Mouse (Mus musculus) heart, embryonic 16.5 days (tissue): Measurements from ENCODE around the gene Inpp5d. TPM values are rescaled to one million over a fixed set of nuclear protein-coding genes. Genes with fewer than 3 reads are reported as not detected.

Source experiments
- ATAC-seq: fragments of 200-750 bp; cut with Nextera tagmentation; replicated peaks from 2 replicates; pipeline ENCODE4 v1.8.0; 2017; ENCODE audit warnings: moderate number of reproducible peaks; ENCODE audit not compliant: insufficient read depth, low FRiP score; ENCODE audit errors: extremely low read depth
- H3K27ac ChIP-seq: fragments of 300-500 bp; sonication (generic); 2 replicates; pipeline ENCODE4 v1.5.1; 2014; ENCODE audit warnings: mild to moderate bottlenecking, low read length, control low read depth, moderate library complexity
- H3K27me3 ChIP-seq: fragments of 300-500 bp; sonication (generic); 2 replicates; pipeline ENCODE4 v1.6.1; 2014; ENCODE audit warnings: low read length, mixed read lengths; ENCODE audit not compliant: control insufficient read depth, insufficient read depth
- H3K36me3 ChIP-seq: fragments of 300-500 bp; sonication (generic); 2 replicates; pipeline ENCODE4 v1.6.1; 2014; ENCODE audit not compliant: control insufficient read depth, insufficient read depth
- H3K4me1 ChIP-seq: fragments of 300-500 bp; sonication (generic); 2 replicates; pipeline ENCODE4 v1.6.1; 2014; ENCODE audit warnings: low read length, mixed read lengths; ENCODE audit not compliant: control insufficient read depth, insufficient read depth
- H3K4me2 ChIP-seq: fragments of 300-500 bp; sonication (generic); 2 replicates; pipeline ENCODE4 v1.6.1; 2014; ENCODE audit warnings: low read depth, mild to moderate bottlenecking, control low read depth, low read length
- H3K4me3 ChIP-seq: fragments of 300-500 bp; sonication (generic); 2 replicates; pipeline ENCODE4 v1.5.1; 2014; ENCODE audit warnings: mild to moderate bottlenecking, control low read depth, low read length
- H3K9ac ChIP-seq: fragments of 300-500 bp; sonication (generic); 2 replicates; pipeline ENCODE4 v1.6.1; 2014; ENCODE audit warnings: low read length, control low read depth
- H3K9me3 ChIP-seq: fragments of 300-500 bp; sonication (generic); replicated peaks from 2 replicates; pipeline ENCODE4 v1.6.1; 2016; ENCODE audit warnings: low read length; ENCODE audit not compliant: control insufficient read depth
- WGBS: fragments of 180-500 bp; shearing (Covaris S2); extraction: QIAGEN DNeasy Blood & Tissue Kit; methylation state at CpG from one replicate; pipeline ENCODE4 v1.1.7; 2014; 5-methylcytosine and 5-hydroxymethylcytosine counted together
- polyA plus RNA-seq: library from polyadenylated mRNA; unstranded; fragments of >200 nt; fragmentation: Nextera tagmentation; extraction: Ambion mirVana; gene quantifications from 2 replicates; pipeline ENCODE4 v1.2.1, GENCODE M21; 2015

Gene Inpp5d
- polyA plus RNA-seq, 1 experiment from 2014 or later = 6.9 TPM

DNA sequence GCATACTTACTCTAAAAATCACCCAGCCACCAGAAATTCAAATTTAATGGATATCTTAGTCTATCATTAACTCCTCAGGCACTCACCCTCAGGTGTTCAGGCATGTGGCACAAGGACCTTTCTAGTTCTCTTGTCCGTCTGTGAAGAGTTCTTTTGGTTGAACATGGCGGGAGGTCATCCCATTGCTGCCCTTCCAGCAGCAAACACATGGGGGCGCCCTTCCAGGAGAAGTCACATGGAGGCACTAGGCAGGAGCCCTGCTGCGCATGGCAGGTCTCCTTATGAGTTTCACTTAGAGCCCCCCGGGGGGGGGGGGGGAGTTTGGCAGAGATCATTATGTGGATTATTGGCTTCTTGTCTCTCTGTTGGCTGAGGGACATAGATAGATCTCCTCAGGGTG lies 76.2 kb downstream of the Inpp5d start:
- 0 out of 2 replicates have a peak, but pooled peaks cover 3% of the 10 kb centered on the region for H3K4me1 ChIP-seq
- 73% methylated on average over 5 of the region's 5 CpGs for WGBS
- H3K27me3 ChIP-seq = no peaks in the 10 kb centered on the region
- no peak overlapping the region for H3K4me2 ChIP-seq
- H3K27ac ChIP-seq = no peak overlapping the region
- H3K4me3 ChIP-seq = no peak overlapping the region
- H3K9ac ChIP-seq = no peak overlapping the region
- ATAC-seq = no peak
- H3K36me3 ChIP-seq = no peaks in the 10 kb centered on the region
- H3K9me3 ChIP-seq = no peaks in the 10 kb centered on the region

DNA sequence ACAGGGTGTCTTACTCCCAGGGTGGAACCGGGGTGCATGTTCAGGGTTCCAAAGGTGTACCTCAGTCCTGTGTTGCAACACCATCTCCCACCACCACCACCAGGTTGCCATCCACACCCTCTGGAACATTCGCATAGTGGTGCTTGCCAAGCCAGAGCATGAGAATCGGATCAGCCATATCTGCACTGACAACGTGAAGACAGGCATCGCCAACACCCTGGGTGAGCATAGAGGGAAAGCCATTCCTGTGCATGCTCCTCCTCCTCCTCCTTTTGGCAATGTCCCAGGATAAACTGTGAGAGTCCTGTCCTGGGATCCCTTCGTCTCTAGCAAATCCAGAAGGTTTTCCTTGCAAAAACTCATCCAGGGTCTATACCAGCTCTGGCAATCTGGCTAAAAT lies 77.9 kb downstream of the Inpp5d start:
- H3K4me3 ChIP-seq = no peak overlapping the region
- H3K4me2 ChIP-seq = no peak overlapping the region
- H3K4me1 ChIP-seq = 0 out of 2 replicates have a peak, but pooled peaks cover 3% of the 10 kb centered on the region
- 33% methylated on average over 6 of the region's 6 CpGs for WGBS
- H3K36me3 ChIP-seq = no peaks in the 10 kb centered on the region
- H3K27me3 ChIP-seq = no peaks in the 10 kb centered on the region
- no peak overlapping the region for H3K9ac ChIP-seq
- no peaks in the 10 kb centered on the region for H3K9me3 ChIP-seq
- H3K27ac ChIP-seq = no peak overlapping the region
- ATAC-seq = peak; percentile 69

DNA sequence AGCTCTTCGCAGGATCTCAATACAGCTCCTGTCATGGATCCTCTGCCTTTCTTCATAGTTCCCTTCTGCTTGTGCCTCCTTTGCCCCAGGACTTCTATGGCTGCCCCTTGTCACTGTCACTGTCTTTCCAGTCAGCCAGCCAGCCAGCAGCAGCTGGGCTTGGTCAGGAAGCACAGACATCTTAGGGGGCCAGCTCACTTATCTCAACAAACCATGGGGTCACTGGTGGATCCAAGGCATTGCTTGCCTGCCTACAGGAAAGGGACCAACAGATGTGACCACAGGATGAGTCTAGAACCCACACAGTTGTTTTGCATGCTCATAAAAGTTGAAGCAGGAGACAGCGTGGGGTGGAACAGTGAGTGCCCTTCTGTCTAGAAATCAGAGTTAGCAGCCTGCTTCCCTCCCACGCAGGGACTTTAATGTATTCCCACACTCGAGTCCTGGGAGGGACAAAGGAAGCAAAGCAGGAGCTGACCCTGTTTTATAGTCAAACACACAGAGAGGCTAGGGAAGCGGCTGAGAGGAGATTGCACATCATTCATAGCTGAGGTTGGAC lies 79.9 kb downstream of the Inpp5d start:
- Histone ChIP-seq H3K27ac (no peak overlapping the region), H3K4me1 (0 out of 2 replicates have a peak, but pooled peaks cover 3% of the 10 kb centered on the region), H3K9me3 (no peaks in the 10 kb centered on the region), H3K4me2 (no peak overlapping the region), H3K9ac (no peak overlapping the region), H3K36me3 (no peaks in the 10 kb centered on the region), H3K27me3 (no peaks in the 10 kb centered on the region), H3K4me3 (no peak overlapping the region)
- no peak for ATAC-seq
- WGBS = 73% methylated on average over 5 of the region's 5 CpGs

DNA sequence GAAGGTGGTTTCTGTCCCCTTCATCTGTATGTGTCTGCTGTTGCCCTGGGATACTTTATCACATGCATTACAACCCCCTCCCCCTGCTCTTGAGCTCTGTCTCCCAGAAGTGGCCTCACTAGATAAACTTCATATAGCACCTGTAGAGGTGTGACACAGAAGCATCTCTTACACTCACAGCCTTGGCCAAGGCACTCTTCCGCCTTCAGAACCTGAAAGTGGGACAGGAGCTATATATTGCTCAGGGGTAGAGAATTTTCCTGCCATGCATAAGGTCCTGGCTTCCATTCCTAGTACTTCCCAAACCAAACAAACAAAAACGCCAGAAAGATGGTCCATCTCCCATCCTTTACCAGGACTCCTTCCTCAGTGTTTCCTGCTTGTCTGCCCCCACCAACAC lies 84.1 kb downstream of the Inpp5d start:
- Histone ChIP-seq H3K4me1 (no peaks in the 10 kb centered on the region), H3K4me3 (no peak overlapping the region), H3K27ac (no peak overlapping the region), H3K9me3 (peaks cover 5% of the 10 kb centered on the region), H3K4me2 (no peak overlapping the region), H3K36me3 (peaks cover 7% of the 10 kb centered on the region; the same call in 1 of the 2 replicates), H3K27me3 (no peaks in the 10 kb centered on the region), H3K9ac (no peak overlapping the region)
- ATAC-seq = no peak
- 69% methylated on average over 2 of the region's 2 CpGs for WGBS

DNA sequence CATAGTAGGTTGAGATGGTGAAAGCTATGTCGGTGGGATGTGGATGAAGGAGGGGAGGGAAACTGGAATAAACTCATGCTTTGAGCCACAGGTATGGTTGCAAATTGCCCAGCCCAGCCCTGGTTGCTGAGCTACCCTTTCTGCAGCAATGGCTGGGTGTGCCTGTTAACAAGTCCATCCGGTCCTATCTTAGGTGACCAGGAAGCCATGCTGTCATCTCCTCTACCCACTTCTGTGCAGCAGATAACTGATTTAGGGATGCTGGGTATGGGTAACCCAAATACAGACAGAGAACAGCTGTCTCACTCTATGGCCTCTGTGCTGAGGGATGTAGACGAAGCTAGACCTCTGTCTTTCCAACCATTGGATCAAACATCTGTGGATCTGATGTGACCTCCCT lies 86.2 kb downstream of the Inpp5d start:
- 80% methylated on average over 3 of the region's 3 CpGs for WGBS
- Histone ChIP-seq H3K9me3 (peaks cover 5% of the 10 kb centered on the region), H3K27me3 (no peaks in the 10 kb centered on the region), H3K4me1 (no peaks in the 10 kb centered on the region), H3K4me2 (no peak overlapping the region), H3K36me3 (peaks cover 7% of the 10 kb centered on the region; the same call in 1 of the 2 replicates), H3K4me3 (no peak overlapping the region), H3K27ac (no peak overlapping the region), H3K9ac (no peak overlapping the region)
- ATAC-seq = no peak

DNA sequence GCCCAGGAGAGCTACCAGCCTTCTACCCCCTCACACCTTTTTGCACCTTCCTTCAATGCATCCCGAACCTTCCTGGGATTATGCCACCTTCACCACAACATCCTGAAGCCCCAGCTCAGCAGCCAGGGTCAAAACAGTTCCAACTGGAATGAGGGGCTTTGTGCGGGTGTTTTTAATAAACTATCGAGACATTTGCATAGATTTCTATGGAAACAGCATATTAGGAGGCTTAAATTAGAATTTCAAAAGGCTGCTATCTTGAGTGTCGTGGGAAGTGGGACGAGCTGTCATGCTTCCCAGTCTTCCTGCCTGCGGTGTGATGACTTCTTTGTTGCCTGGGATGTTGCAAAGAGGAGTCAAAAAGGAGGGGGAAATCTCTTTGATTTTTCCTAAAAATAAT lies 88.9 kb downstream of the Inpp5d start:
- no peak overlapping the region for H3K4me3 ChIP-seq
- no peak for ATAC-seq
- peaks cover 5% of the 10 kb centered on the region for H3K9me3 ChIP-seq
- no peak overlapping the region for H3K9ac ChIP-seq
- peaks cover 7% of the 10 kb centered on the region; the same call in 1 of the 2 replicates for H3K36me3 ChIP-seq
- no peak overlapping the region for H3K27ac ChIP-seq
- H3K27me3 ChIP-seq = no peaks in the 10 kb centered on the region
- no peak overlapping the region for H3K4me2 ChIP-seq
- H3K4me1 ChIP-seq = no peaks in the 10 kb centered on the region
- 64% methylated on average over 6 of the region's 6 CpGs for WGBS

DNA sequence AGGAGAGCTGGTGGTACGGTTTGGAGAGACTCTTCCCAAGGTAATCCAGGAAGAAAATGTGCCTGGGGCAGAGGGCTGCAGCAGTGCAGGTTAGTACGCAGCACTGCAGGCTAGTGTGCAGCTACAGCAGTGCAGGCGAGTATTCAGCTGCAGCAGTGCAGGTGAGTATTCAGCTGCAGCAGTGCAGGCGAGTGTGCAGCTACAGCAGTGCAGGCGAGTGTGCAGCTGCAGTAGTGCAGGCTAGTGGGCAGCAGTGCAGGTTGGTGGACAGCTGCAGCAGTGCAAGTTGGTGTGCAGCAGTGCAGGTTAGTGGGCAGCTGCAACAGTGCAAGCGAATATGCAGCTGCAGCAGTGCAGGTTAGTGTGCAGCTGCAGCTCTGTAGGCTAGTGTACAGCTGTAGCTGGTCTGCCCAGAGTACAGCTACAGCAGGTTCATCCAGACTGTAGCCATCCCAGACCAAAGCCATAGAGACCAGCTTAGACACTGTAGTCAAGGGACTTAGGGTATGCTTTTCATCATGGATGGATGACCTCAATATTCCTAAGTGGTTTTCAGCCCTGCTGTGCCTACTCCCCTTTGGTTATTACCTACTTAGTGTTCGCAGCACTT lies 89.7 kb downstream of the Inpp5d start:
- Histone ChIP-seq H3K9me3 (peaks cover 5% of the 10 kb centered on the region), H3K4me1 (no peaks in the 10 kb centered on the region), H3K27me3 (no peaks in the 10 kb centered on the region), H3K4me3 (no peak overlapping the region), H3K9ac (no peak overlapping the region), H3K4me2 (no peak overlapping the region), H3K27ac (no peak overlapping the region), H3K36me3 (peaks cover 7% of the 10 kb centered on the region; the same call in 1 of the 2 replicates)
- WGBS = 78% methylated on average over 7 of the region's 7 CpGs
- ATAC-seq = no peak

DNA sequence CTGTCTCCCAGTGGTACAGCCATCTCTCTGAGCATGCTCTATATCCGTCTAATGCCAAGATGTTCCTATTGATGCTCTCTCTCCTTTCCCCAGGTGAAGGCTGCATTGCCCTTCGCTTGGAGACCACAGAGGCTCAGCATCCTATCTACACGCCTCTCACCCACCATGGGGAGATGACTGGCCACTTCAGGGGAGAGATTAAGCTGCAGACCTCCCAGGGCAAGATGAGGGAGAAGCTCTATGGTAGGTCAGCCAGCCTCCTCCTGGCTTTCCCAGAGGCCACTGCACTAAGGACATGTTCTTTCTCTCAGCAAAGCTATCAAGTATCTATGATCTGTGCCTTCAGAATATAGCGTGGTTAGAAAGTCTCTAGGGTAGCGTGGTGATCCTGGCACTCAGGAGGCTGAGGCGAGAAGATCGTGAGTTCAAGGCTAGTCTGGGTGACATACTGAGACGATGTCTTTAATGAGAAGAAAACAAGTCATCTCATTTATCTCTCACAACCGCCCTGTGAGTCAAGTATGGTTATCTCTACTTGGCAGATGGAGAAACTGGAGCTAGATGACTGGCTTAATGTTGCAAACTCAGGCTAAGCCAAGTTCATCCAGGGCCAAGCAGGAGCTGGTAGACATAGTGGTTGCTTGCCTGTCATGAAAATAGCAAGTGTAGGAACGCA lies 92.0 kb downstream of the Inpp5d start:
- peaks cover 5% of the 10 kb centered on the region for H3K9me3 ChIP-seq
- H3K36me3 ChIP-seq = peaks cover 7% of the 10 kb centered on the region; the same call in 1 of the 2 replicates
- no peak overlapping the region for H3K27ac ChIP-seq
- H3K4me1 ChIP-seq = no peaks in the 10 kb centered on the region
- no peak overlapping the region for H3K9ac ChIP-seq
- ATAC-seq = no peak
- H3K4me2 ChIP-seq = no peak overlapping the region
- no peak overlapping the region for H3K4me3 ChIP-seq
- 66% methylated on average over 10 of the region's 10 CpGs for WGBS
- no peaks in the 10 kb centered on the region for H3K27me3 ChIP-seq

DNA sequence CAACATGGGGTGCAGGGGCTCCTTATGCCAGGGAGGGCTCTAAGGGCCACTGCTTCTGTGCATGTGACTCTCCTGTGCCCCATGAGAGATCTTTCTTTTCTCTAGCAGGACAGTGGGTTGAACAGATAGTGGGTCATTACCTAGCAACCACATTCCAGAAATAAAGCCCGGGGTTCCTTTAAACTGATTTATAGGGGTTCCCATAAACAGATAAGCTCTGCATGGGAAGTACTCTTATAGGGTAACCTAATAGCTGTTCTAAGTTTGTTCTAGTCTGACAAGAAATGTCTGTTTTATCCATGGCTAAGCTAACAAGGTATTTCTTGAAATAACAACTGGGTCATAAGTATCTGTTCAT lies 92.5 kb downstream of the Inpp5d start:
- H3K36me3 ChIP-seq = peaks cover 7% of the 10 kb centered on the region; the same call in 1 of the 2 replicates
- H3K4me2 ChIP-seq = no peak overlapping the region
- WGBS = 72% methylated on average over 1 of the region's 1 CpGs
- peaks cover 5% of the 10 kb centered on the region for H3K9me3 ChIP-seq
- H3K27me3 ChIP-seq = no peaks in the 10 kb centered on the region
- no peak overlapping the region for H3K27ac ChIP-seq
- H3K4me1 ChIP-seq = no peaks in the 10 kb centered on the region
- H3K9ac ChIP-seq = no peak overlapping the region
- no peak for ATAC-seq
- no peak overlapping the region for H3K4me3 ChIP-seq
